Mouse (Mus musculus): Measurements from ENCODE around the gene Pax9. TPM values are rescaled to one million over a fixed set of nuclear protein-coding genes. Genes with fewer than 3 reads are reported as not detected.

Pax9 gene
- total RNA-seq, 2 experiments from 2014 or later, result not detected

GRCm38 (mm10) chr12:56696174-56697010, 4.8 kb downstream of the Pax9 start:
- peak; percentile 19; the same call in 1 of the 2 replicates for ATAC-seq (replicated peaks; ENCODE audit: poor library complexity, severe bottlenecking)

GRCm38 (mm10) chr12:56697011-56697740, 5.6 kb downstream of the Pax9 start:
- ATAC-seq (replicated peaks; ENCODE audit: poor library complexity, severe bottlenecking), result no peak

GRCm38 (mm10) chr12:56697785-56698184, 6.2 kb downstream of the Pax9 start:
- no peak for ATAC-seq (replicated peaks; ENCODE audit: poor library complexity, severe bottlenecking)

- ATAC-seq (replicated peaks; ENCODE audit: poor library complexity, severe bottlenecking), result no peak
Observed at GRCm38 (mm10) chr12:56698191-56698980, 6.8 kb downstream of the Pax9 start.

GRCm38 (mm10) chr12:56699351-56699750, 7.8 kb downstream of the Pax9 start:
- no peak for ATAC-seq (replicated peaks; ENCODE audit: poor library complexity, severe bottlenecking)

GRCm38 (mm10) chr12:56699915-56700900, 8.6 kb downstream of the Pax9 start:
- no peak; the same call in 1 of the 2 replicates for ATAC-seq (replicated peaks; ENCODE audit: poor library complexity, severe bottlenecking)

GRCm38 (mm10) chr12:56701004-56701403, 9.4 kb downstream of the Pax9 start:
- no peak for ATAC-seq (replicated peaks; ENCODE audit: poor library complexity, severe bottlenecking)

- ATAC-seq (replicated peaks; ENCODE audit: poor library complexity, severe bottlenecking), result no peak
Observed at GRCm38 (mm10) chr12:56717971-56718706, 26.6 kb downstream of the Pax9 start.

- ATAC-seq (replicated peaks; ENCODE audit: poor library complexity, severe bottlenecking), result no peak
Observed at GRCm38 (mm10) chr12:56718707-56719051, 27.1 kb downstream of the Pax9 start.

- ATAC-seq (replicated peaks; ENCODE audit: poor library complexity, severe bottlenecking), result no peak
Observed at GRCm38 (mm10) chr12:56727631-56728030, 36.1 kb downstream of the Pax9 start.

GRCm38 (mm10) chr12:56737104-56737503, 45.5 kb downstream of the Pax9 start:
- ATAC-seq (replicated peaks; ENCODE audit: poor library complexity, severe bottlenecking), result no peak

Other genes with a start within 250 kb of the Pax9 start
- not detected in 2 replicates for gene Nkx2-1, start 154.9 kb upstream of the Pax9 start, total RNA-seq (2014; fragmentation: Nextera tagmentation)
- gene Nkx2-1, start 154.9 kb upstream of the Pax9 start, total RNA-seq (2017), result not detected in 2 replicates
- not detected in 2 replicates for gene Nkx2-9, start 78.5 kb upstream of the Pax9 start, total RNA-seq (2014; fragmentation: Nextera tagmentation)
- not detected in 2 replicates for gene Nkx2-9, start 78.5 kb upstream of the Pax9 start, total RNA-seq (2017)